Mouse (Mus musculus) cortical plate, adult 2 months (tissue): Measurements from ENCODE around the gene Gm11444.

ENCODE experiments used
- CTCF ChIP-seq: fragments of 200-500 bp; IDR thresholded peaks from 2 replicates; pipeline ENCODE4 v1.5.1; 2011; ENCODE audit warnings: mild to moderate bottlenecking, control low read depth, low read length; ENCODE audit not compliant: insufficient read depth; ENCODE audit errors: extremely low read depth
- POLR2A ChIP-seq: fragments of 200-500 bp; IDR thresholded peaks from 2 replicates; pipeline ENCODE4 v1.6.1; 2011; ENCODE audit warnings: mild to moderate bottlenecking, low read length, control low read depth; ENCODE audit not compliant: insufficient read depth; ENCODE audit errors: extremely low read depth

DNA sequence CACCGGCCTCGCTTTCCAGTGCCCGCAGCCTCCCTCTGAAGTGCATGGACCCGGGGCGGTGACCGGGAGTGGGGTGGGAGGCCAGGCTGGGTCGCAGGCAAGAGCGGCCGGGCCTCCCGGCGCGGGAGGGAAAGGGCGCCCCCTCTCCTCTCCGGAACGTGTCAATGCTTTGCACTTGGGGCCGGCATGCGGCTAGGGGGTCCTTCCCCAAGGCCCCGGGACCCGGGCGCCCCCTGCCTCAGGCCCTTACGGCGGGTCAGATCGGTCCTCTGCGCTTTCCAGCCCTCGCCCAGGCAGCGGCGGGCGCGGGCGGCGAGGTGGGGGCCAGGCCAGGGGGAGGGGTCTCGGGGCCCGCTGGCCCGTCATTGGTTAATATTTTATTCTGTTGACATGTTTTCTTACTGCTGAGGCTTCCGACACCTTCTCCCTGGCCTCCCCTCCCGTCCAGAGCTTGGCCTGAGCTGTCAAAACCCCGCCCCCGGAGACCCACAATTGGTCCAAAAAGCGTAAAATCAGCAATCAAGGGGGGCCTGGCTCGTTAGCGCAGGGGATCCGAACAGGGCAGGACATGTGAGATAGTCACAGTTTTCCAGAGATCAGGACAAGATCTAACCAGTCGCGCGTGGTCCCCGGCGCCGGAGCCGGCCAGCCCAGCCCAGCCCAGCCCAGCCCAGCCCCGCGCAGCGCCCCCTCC is 17.8 kb downstream of the Gm11444 start, which contains the start of gene Tbx2:
- TF ChIP-seq POLR2A (no peak), CTCF (no peak)
